In genomic region chr7:27136410-27136996, GRCm38 (mm10) we compare ENCODE assay signal across 22 mouse cellular contexts. TPM values are rescaled to one million over a fixed set of nuclear protein-coding genes. Genes with fewer than 3 reads are reported as not detected.
DNase-seq lines count a peak whose midpoint lies in the region; ATAC-seq lines count a peak whose summit lies in the region.
"Had no signal": no experiment of that assay in that cellular context is flagged by ENCODE, and none has a peak within 500 bp of the region (broad histone marks: within the 10 kb centered on the region; RNA-seq: fewer than 3 reads in every experiment).

No protein-coding gene starts in this region.

- no peaks in the 10 kb centered on the region for H3K27me3 ChIP-seq in kidney, embryonic 14.5 days (ENCODE audit: control insufficient read depth, insufficient read depth, low read length)
- no peaks in the 10 kb centered on the region for H3K27me3 ChIP-seq in limb, embryonic 15.5 days
- no peaks in the 10 kb centered on the region for H3K27me3 ChIP-seq in limb, embryonic 10.5 days (ENCODE audit: low read depth, poor library complexity, severe bottlenecking)
- H3K27me3 ChIP-seq in embryonic facial prominence, embryonic 15.5 days: no peaks in the 10 kb centered on the region
- no peaks in the 10 kb centered on the region for H3K27me3 ChIP-seq in stomach, embryonic 16.5 days (ENCODE audit: control insufficient read depth, insufficient read depth, low read length)
- H3K27me3 ChIP-seq: hindbrain, embryonic 12.5 days had no signal

- H3K4me3 ChIP-seq in kidney, embryonic 14.5 days (ENCODE audit: low read length): no peak overlapping the region
- H3K4me3 ChIP-seq in limb, embryonic 15.5 days: no peak overlapping the region
- H3K4me3 ChIP-seq in limb, embryonic 10.5 days: no peak overlapping the region
- H3K4me3 ChIP-seq in embryonic facial prominence, embryonic 15.5 days (replicated peaks): no peak overlapping the region
- no peak overlapping the region for H3K4me3 ChIP-seq in stomach, embryonic 16.5 days (replicated peaks; ENCODE audit: low read length)
- H3K4me3 ChIP-seq: forebrain, embryonic 10.5 days; gastrocnemius, adult 2 months; heart, embryonic 10.5 days; hindbrain, embryonic 12.5 days had no signal

- no peak overlapping the region for H3K9ac ChIP-seq in kidney, embryonic 14.5 days (ENCODE audit: low read depth, low read length)
- H3K9ac ChIP-seq in limb, embryonic 15.5 days: no peak overlapping the region
- no peak overlapping the region for H3K9ac ChIP-seq in embryonic facial prominence, embryonic 15.5 days
- H3K9ac ChIP-seq in stomach, embryonic 16.5 days (ENCODE audit: low read length): no peak overlapping the region
- H3K9ac ChIP-seq: hindbrain, embryonic 12.5 days had no signal

- no peak overlapping the region for H3K4me2 ChIP-seq in kidney, embryonic 14.5 days (replicated peaks; ENCODE audit: low read depth, low read length)
- no peak overlapping the region for H3K4me2 ChIP-seq in limb, embryonic 15.5 days
- H3K4me2 ChIP-seq in embryonic facial prominence, embryonic 15.5 days (replicated peaks): no peak overlapping the region
- no peak overlapping the region for H3K4me2 ChIP-seq in stomach, embryonic 16.5 days (ENCODE audit: low read depth, low read length)
- H3K4me2 ChIP-seq: hindbrain, embryonic 12.5 days had no signal

- peak; percentile 56; the same call in 1 of the 2 replicates for ATAC-seq in kidney, embryonic 14.5 days (ENCODE audit: low FRiP score, low TSS enrichment)
- peak; percentile 52; the same call in 1 of the 2 replicates for ATAC-seq in limb, embryonic 15.5 days (ENCODE audit: insufficient number of reproducible peaks, low FRiP score, low TSS enrichment, low read depth)
- peak; percentile 57; the same call in 1 of the 2 replicates for ATAC-seq in embryonic facial prominence, embryonic 15.5 days (ENCODE audit: insufficient number of reproducible peaks, low FRiP score, low TSS enrichment, low read depth)
- peak; percentile 69; the same call in 1 of the 2 replicates for ATAC-seq in stomach, embryonic 16.5 days (ENCODE audit: insufficient read depth, low FRiP score)
- ATAC-seq: forebrain, embryonic 14.5 days; hindbrain, embryonic 16.5 days had no signal

- WGBS in kidney, embryonic 14.5 days: 33% methylated on average over 8 of the region's 8 CpGs
- 42% methylated on average over 8 of the region's 8 CpGs for WGBS in limb, embryonic 15.5 days
- 65% methylated on average over 8 of the region's 8 CpGs for WGBS in limb, embryonic 10.5 days
- WGBS in embryonic facial prominence, embryonic 15.5 days: 43% methylated on average over 8 of the region's 8 CpGs
- WGBS in stomach, embryonic 16.5 days: 39% methylated on average over 8 of the region's 8 CpGs

- H3K27ac ChIP-seq in kidney, embryonic 14.5 days (ENCODE audit: low read depth, low read length): no peak overlapping the region
- 0 out of 2 replicates have a peak overlapping the region, but pooled peaks have one; percentile 30 for H3K27ac ChIP-seq in limb, embryonic 15.5 days
- H3K27ac ChIP-seq in limb, embryonic 10.5 days: no peak overlapping the region
- peak overlapping the region; percentile 48; the same call in 1 of the 2 replicates for H3K27ac ChIP-seq in embryonic facial prominence, embryonic 15.5 days (replicated peaks)
- H3K27ac ChIP-seq in stomach, embryonic 16.5 days (ENCODE audit: low read length): peak overlapping the region; percentile 60
- H3K27ac ChIP-seq: forebrain, embryonic 10.5 days; gastrocnemius, adult 2 months; heart, embryonic 10.5 days; hindbrain, embryonic 12.5 days had no signal

- DNase-seq in kidney, postnatal 25 days: no peak
- DNase-seq in limb, embryonic 10.5 days (ENCODE audit: low spot score): no peak
- no peak for DNase-seq in layer of hippocampus, adult 11-12 months (ENCODE audit: low spot score)
- DNase-seq: adrenal gland, adult 2 months; adrenal gland, postnatal 25 days; cerebellum, adult 2 months; cerebellum, postnatal 10 days; gastrocnemius, adult 2 months; gastrocnemius, postnatal 25 days; heart, postnatal 10 days; heart, postnatal 4 days had no signal

- no peaks in the 10 kb centered on the region for H3K4me1 ChIP-seq in kidney, embryonic 14.5 days (ENCODE audit: control insufficient read depth, insufficient read depth, low read length)
- 0 out of 2 replicates have a peak, but pooled peaks cover 2% of the 10 kb centered on the region for H3K4me1 ChIP-seq in limb, embryonic 15.5 days
- no peaks in the 10 kb centered on the region for H3K4me1 ChIP-seq in limb, embryonic 10.5 days
- H3K4me1 ChIP-seq in embryonic facial prominence, embryonic 15.5 days: no peaks in the 10 kb centered on the region
- peaks cover 4% of the 10 kb centered on the region; the same call in 1 of the 2 replicates for H3K4me1 ChIP-seq in stomach, embryonic 16.5 days (ENCODE audit: control insufficient read depth, insufficient read depth, low read length)
- H3K4me1 ChIP-seq: forebrain, embryonic 10.5 days; heart, embryonic 10.5 days; hindbrain, embryonic 12.5 days had no signal

- peaks cover 5% of the 10 kb centered on the region for H3K9me3 ChIP-seq in kidney, embryonic 14.5 days (ENCODE audit: control insufficient read depth, low read length)
- H3K9me3 ChIP-seq in limb, embryonic 15.5 days: no peaks in the 10 kb centered on the region
- no peaks in the 10 kb centered on the region for H3K9me3 ChIP-seq in limb, embryonic 10.5 days (replicated peaks)
- 0 out of 2 replicates have a peak, but pooled peaks cover 4% of the 10 kb centered on the region for H3K9me3 ChIP-seq in embryonic facial prominence, embryonic 15.5 days (replicated peaks)
- H3K9me3 ChIP-seq in stomach, embryonic 16.5 days (replicated peaks; ENCODE audit: control insufficient read depth, low read length): 0 out of 2 replicates have a peak, but pooled peaks cover 4% of the 10 kb centered on the region
- H3K9me3 ChIP-seq: hindbrain, embryonic 12.5 days had no signal

- H3K36me3 ChIP-seq in kidney, embryonic 14.5 days (ENCODE audit: control insufficient read depth, insufficient read depth, low read length): no peaks in the 10 kb centered on the region
- no peaks in the 10 kb centered on the region for H3K36me3 ChIP-seq in limb, embryonic 15.5 days
- no peaks in the 10 kb centered on the region for H3K36me3 ChIP-seq in limb, embryonic 10.5 days
- H3K36me3 ChIP-seq in embryonic facial prominence, embryonic 15.5 days: no peaks in the 10 kb centered on the region
- no peaks in the 10 kb centered on the region for H3K36me3 ChIP-seq in stomach, embryonic 16.5 days (ENCODE audit: control insufficient read depth, insufficient read depth, low read length)
- H3K36me3 ChIP-seq: forebrain, embryonic 10.5 days; heart, embryonic 10.5 days; hindbrain, embryonic 12.5 days had no signal

RNA-seq across cellular contexts. Expression of gene Cyp2f2, which starts 16.8 kb away (rescaled TPM):
- polyA plus RNA-seq in kidney, embryonic 14.5 days (2014; fragmentation: Nextera tagmentation; extraction: Ambion mirVana): not detected in 2 replicates
- 0.42 and 0.45 TPM in 2 replicates for polyA plus RNA-seq in limb, embryonic 15.5 days (2015; fragmentation: Nextera tagmentation; extraction: Ambion mirVana)
- not detected in 2 replicates for polyA plus RNA-seq in limb, embryonic 10.5 days (2016; fragmentation: Nextera tagmentation; extraction: Ambion mirVana)
- polyA plus RNA-seq in embryonic facial prominence, embryonic 15.5 days (2015; fragmentation: Nextera tagmentation; extraction: Ambion mirVana): 71.5 and 102 TPM in 2 replicates
- polyA plus RNA-seq in stomach, embryonic 16.5 days (2015; fragmentation: Nextera tagmentation; extraction: Ambion mirVana): 137 and 195 TPM in 2 replicates
- polyA plus RNA-seq: embryonic facial prominence, embryonic 11.5 days; forebrain, embryonic 10.5 days; forebrain, embryonic 14.5 days; heart, embryonic 10.5 days; hindbrain, embryonic 12.5 days had no signal

RNA-seq across cellular contexts. Expression of gene Cyp2t4, which starts 17.0 kb away (rescaled TPM):
- polyA plus RNA-seq in kidney, embryonic 14.5 days (2014; fragmentation: Nextera tagmentation; extraction: Ambion mirVana): not detected in 2 replicates
- polyA plus RNA-seq in limb, embryonic 15.5 days (2015; fragmentation: Nextera tagmentation; extraction: Ambion mirVana): 0.09 TPM in 1 of 2 replicates, not detected in the other
- polyA plus RNA-seq in limb, embryonic 10.5 days (2016; fragmentation: Nextera tagmentation; extraction: Ambion mirVana): 0.11 and 0.19 TPM in 2 replicates
- 2.1 and 4.7 TPM in 2 replicates for polyA plus RNA-seq in embryonic facial prominence, embryonic 15.5 days (2015; fragmentation: Nextera tagmentation; extraction: Ambion mirVana)
- polyA plus RNA-seq in stomach, embryonic 16.5 days (2015; fragmentation: Nextera tagmentation; extraction: Ambion mirVana): 0.18 and 0.31 TPM in 2 replicates
- polyA plus RNA-seq: adrenal gland, adult 2 months; cerebellum, adult 2 months; embryonic facial prominence, embryonic 11.5 days; forebrain, embryonic 14.5 days had no signal

RNA-seq across cellular contexts. Expression of gene Egln2, which starts 30.1 kb away (rescaled TPM):
- polyA plus RNA-seq in kidney, embryonic 14.5 days (2014; fragmentation: Nextera tagmentation; extraction: Ambion mirVana): 33.1 and 37.8 TPM in 2 replicates
- polyA plus RNA-seq in limb, embryonic 15.5 days (2015; fragmentation: Nextera tagmentation; extraction: Ambion mirVana): 74.5 and 78.3 TPM in 2 replicates
- 95.2 and 97.8 TPM in 2 replicates for polyA plus RNA-seq in limb, embryonic 10.5 days (2016; fragmentation: Nextera tagmentation; extraction: Ambion mirVana)
- 83.0 and 86.7 TPM in 2 replicates for polyA plus RNA-seq in embryonic facial prominence, embryonic 15.5 days (2015; fragmentation: Nextera tagmentation; extraction: Ambion mirVana)
- 55.8 and 56.3 TPM in 2 replicates for polyA plus RNA-seq in stomach, embryonic 16.5 days (2015; fragmentation: Nextera tagmentation; extraction: Ambion mirVana)

RNA-seq across cellular contexts. Expression of gene Rab4b, which starts 42.2 kb away (rescaled TPM):
- polyA plus RNA-seq in kidney, embryonic 14.5 days (2014; fragmentation: Nextera tagmentation; extraction: Ambion mirVana): 51.5 and 60.2 TPM in 2 replicates
- 70.5 and 73.3 TPM in 2 replicates for polyA plus RNA-seq in limb, embryonic 15.5 days (2015; fragmentation: Nextera tagmentation; extraction: Ambion mirVana)
- 59.8 and 67.0 TPM in 2 replicates for polyA plus RNA-seq in limb, embryonic 10.5 days (2016; fragmentation: Nextera tagmentation; extraction: Ambion mirVana)
- 72.4 and 73.1 TPM in 2 replicates for polyA plus RNA-seq in embryonic facial prominence, embryonic 15.5 days (2015; fragmentation: Nextera tagmentation; extraction: Ambion mirVana)
- 68.9 and 72.7 TPM in 2 replicates for polyA plus RNA-seq in stomach, embryonic 16.5 days (2015; fragmentation: Nextera tagmentation; extraction: Ambion mirVana)

RNA-seq across cellular contexts. Expression of gene Gm21983, which starts 44.4 kb away (rescaled TPM):
- not detected in 2 replicates for polyA plus RNA-seq in kidney, embryonic 14.5 days (2014; fragmentation: Nextera tagmentation; extraction: Ambion mirVana)
- polyA plus RNA-seq in limb, embryonic 15.5 days (2015; fragmentation: Nextera tagmentation; extraction: Ambion mirVana): 0.90 and 1.2 TPM in 2 replicates
- 0.81 TPM in 1 of 2 replicates, not detected in the other for polyA plus RNA-seq in limb, embryonic 10.5 days (2016; fragmentation: Nextera tagmentation; extraction: Ambion mirVana)
- polyA plus RNA-seq in embryonic facial prominence, embryonic 15.5 days (2015; fragmentation: Nextera tagmentation; extraction: Ambion mirVana): 1.9 TPM in 1 of 2 replicates, not detected in the other
- not detected in 2 replicates for polyA plus RNA-seq in stomach, embryonic 16.5 days (2015; fragmentation: Nextera tagmentation; extraction: Ambion mirVana)
- polyA plus RNA-seq: cerebellum, adult 2 months; embryonic facial prominence, embryonic 11.5 days; forebrain, embryonic 10.5 days; forebrain, embryonic 14.5 days; heart, embryonic 10.5 days; heart, embryonic 14.5 days; hindbrain, embryonic 16.5 days had no signal

Comparison
In these comparisons a context has a peak if more than half of its experiments do, and no peak if none do; other contexts are left out.
1. H3K27ac ChIP-seq: peak in limb, embryonic 15.5 days (single experiment), embryonic facial prominence, embryonic 15.5 days (single experiment) and stomach, embryonic 16.5 days (single experiment); none in kidney, embryonic 14.5 days (single experiment) and limb, embryonic 10.5 days (single experiment).
2. RNA of gene Cyp2f2, which starts 16.8 kb away (polyA plus RNA-seq): 137 to 195 TPM in stomach, embryonic 16.5 days and 71.5 to 102 TPM in embryonic facial prominence, embryonic 15.5 days; 0.42 to 0.45 TPM in limb, embryonic 15.5 days, not detected in kidney, embryonic 14.5 days and not detected in limb, embryonic 10.5 days; every median in the first group is over 10 times any median in the second.
3. Peak in every context shown above with its lines, with median percentiles within 50 percentile points of each other: ATAC-seq.